Mouse (Mus musculus) CH12.LX (cell line): Measurements from ENCODE around the gene 4930469K13Rik. TPM values are rescaled to one million over a fixed set of nuclear protein-coding genes. Genes with fewer than 3 reads are reported as not detected.
A peak's percentile ranks its signal among the peaks of the same experiment; 100 is the strongest.

Source experiments
- DNase-seq: peaks from one replicate; pipeline ENCODE4 v3.0.0-alpha.2; 2013; ENCODE audit errors: extremely low read depth
- H3K27ac ChIP-seq: 2 replicates; pipeline ENCODE4 v1.5.1; 2012; ENCODE audit warnings: low read depth, mild to moderate bottlenecking, control low read depth, moderate library complexity; ENCODE audit not compliant: insufficient read depth
- H3K27me3 ChIP-seq: replicated peaks from 2 replicates; pipeline ENCODE3; 2012; ENCODE audit warnings: inconsistent platforms
- H3K36me3 ChIP-seq, 2 experiments: replicated peaks in 1 of 2; 2 replicates each; pipeline versions ENCODE3 to v1.6.1; 2012; ENCODE audit warnings: inconsistent platforms in 1 of 2, low read length in 1 of 2, mild to moderate bottlenecking in 1 of 2, mixed read lengths in 1 of 2, moderate library complexity in 1 of 2; ENCODE audit not compliant: control insufficient read depth in 1 of 2, insufficient read depth in 1 of 2
- H3K4me1 ChIP-seq, 2 experiments: 2 replicates each; pipeline ENCODE4 v1.6.1; 2012; ENCODE audit warnings: inconsistent platforms in 1 of 2, moderate library complexity in 1 of 2; ENCODE audit not compliant: insufficient read depth in 2 of 2, control insufficient read depth in 1 of 2
- H3K4me2 ChIP-seq: 2 replicates; pipeline ENCODE4 v1.6.1; 2012; ENCODE audit warnings: low read depth, mild to moderate bottlenecking, control low read depth; ENCODE audit not compliant: poor library complexity, insufficient read depth, severe bottlenecking
- H3K4me3 ChIP-seq, 3 experiments: fragments of 150-350 bp in 1 of 3; sonication (generic) in 1 of 3; replicated peaks in 1 of 3; 2 replicates each; pipeline versions ENCODE3 to v1.5.1; 2011 to 2012; ENCODE audit warnings: low read depth in 2 of 3, low read length in 2 of 3, mild to moderate bottlenecking in 2 of 3, moderate library complexity in 2 of 3, control low read depth in 1 of 3, improper control_type of control experiment in 1 of 3, inconsistent platforms in 1 of 3, mixed read lengths in 1 of 3; ENCODE audit not compliant: poor library complexity in 1 of 3
- H3K79me2 ChIP-seq: replicated peaks from 2 replicates; pipeline ENCODE4 v1.6.1; 2012; ENCODE audit warnings: mild to moderate bottlenecking, moderate library complexity; ENCODE audit not compliant: control insufficient read depth, poor library complexity, insufficient read depth, severe bottlenecking; ENCODE audit errors: extremely low read depth
- H3K9ac ChIP-seq: 2 replicates; pipeline ENCODE4 v1.6.1; 2012; ENCODE audit warnings: low read depth, mild to moderate bottlenecking, control low read depth, moderate library complexity; ENCODE audit not compliant: insufficient read depth
- H3K9me3 ChIP-seq: replicated peaks from 2 replicates; pipeline ENCODE3; 2012; ENCODE audit warnings: low read length, inconsistent platforms, mixed read lengths
- BHLHE40 ChIP-seq: IDR thresholded peaks from 2 replicates; pipeline ENCODE4 v1.6.1; 2011; ENCODE audit warnings: mild to moderate bottlenecking, low read depth, low read length, improper control_type of control experiment
- CHD1 ChIP-seq: IDR thresholded peaks from 2 replicates; pipeline ENCODE4 v1.6.1; 2012; ENCODE audit warnings: low read depth, low read length, improper control_type of control experiment, inconsistent platforms
- CHD2 ChIP-seq: IDR thresholded peaks from 2 replicates; pipeline ENCODE4 v1.6.1; 2011; ENCODE audit warnings: low read length, improper control_type of control experiment
- CTCF ChIP-seq, 2 experiments: IDR thresholded peaks in 1 of 2; conservative IDR thresholded peaks in 1 of 2; 2 replicates each; pipeline ENCODE4 v1.5.1; 2011 to 2012; ENCODE audit warnings: low read depth in 2 of 2, low read length in 2 of 2, improper control_type of control experiment in 1 of 2, inconsistent platforms in 1 of 2, mild to moderate bottlenecking in 1 of 2, moderate library complexity in 1 of 2
- ELF1 ChIP-seq: IDR thresholded peaks from 2 replicates; pipeline ENCODE4 v1.6.1; 2014; ENCODE audit warnings: low read depth, mild to moderate bottlenecking, inconsistent platforms, low read length, improper control_type of control experiment
- EP300 ChIP-seq: IDR thresholded peaks from 2 replicates; pipeline ENCODE4 v1.6.1; 2011; ENCODE audit warnings: low read length, improper control_type of control experiment
- ETS1 ChIP-seq: conservative IDR thresholded peaks from 2 replicates; pipeline ENCODE4 v1.6.1; 2012; ENCODE audit warnings: low read depth, mild to moderate bottlenecking, inconsistent platforms, low read length, improper control_type of control experiment, moderate library complexity
- GABPA ChIP-seq: IDR thresholded peaks from 2 replicates; pipeline ENCODE4 v1.6.1; 2012; ENCODE audit warnings: low read depth, low read length, improper control_type of control experiment, inconsistent platforms; ENCODE audit not compliant: insufficient replicate concordance
- HCFC1 ChIP-seq: IDR thresholded peaks from 2 replicates; pipeline ENCODE4 v1.6.1; 2012; ENCODE audit warnings: low read depth, mild to moderate bottlenecking, inconsistent platforms, low read length, improper control_type of control experiment
- IRF4 ChIP-seq: IDR thresholded peaks from 2 replicates; pipeline ENCODE4 v1.6.1; 2014; ENCODE audit warnings: low read depth, mild to moderate bottlenecking, inconsistent platforms, low read length, improper control_type of control experiment
- JUN ChIP-seq: IDR thresholded peaks from 2 replicates; pipeline ENCODE4 v1.6.1; 2011; ENCODE audit warnings: low read depth, mild to moderate bottlenecking, low read length, improper control_type of control experiment, moderate library complexity; ENCODE audit not compliant: insufficient read depth
- JUND ChIP-seq: conservative IDR thresholded peaks from 2 replicates; pipeline ENCODE4 v1.6.1; 2011; ENCODE audit warnings: low read depth, low read length, improper control_type of control experiment
- KAT2A ChIP-seq: IDR thresholded peaks from 2 replicates; pipeline ENCODE4 v1.6.1; 2012; ENCODE audit warnings: low read length, improper control_type of control experiment, inconsistent platforms; ENCODE audit not compliant: insufficient replicate concordance
- MAX ChIP-seq: IDR thresholded peaks from 2 replicates; pipeline ENCODE4 v1.6.1; 2011; ENCODE audit warnings: low read length, improper control_type of control experiment
- MAZ ChIP-seq: IDR thresholded peaks from 2 replicates; pipeline ENCODE4 v1.6.1; 2012; ENCODE audit warnings: low read depth, mild to moderate bottlenecking, inconsistent platforms, low read length, improper control_type of control experiment, moderate library complexity
- MEF2A ChIP-seq: IDR thresholded peaks from 2 replicates; pipeline ENCODE4 v1.6.1; 2014; ENCODE audit warnings: low read depth, mild to moderate bottlenecking, inconsistent platforms, low read length, improper control_type of control experiment, borderline replicate concordance
- MYC ChIP-seq: IDR thresholded peaks from 2 replicates; pipeline ENCODE4 v1.6.1; 2011; ENCODE audit warnings: low read depth, mild to moderate bottlenecking, improper control_type of control experiment, low read length
- NELFE ChIP-seq: IDR thresholded peaks from 2 replicates; pipeline ENCODE4 v1.6.1; 2011; ENCODE audit warnings: low read depth, low read length, improper control_type of control experiment
- NRF1 ChIP-seq: IDR thresholded peaks from 2 replicates; pipeline ENCODE4 v1.6.1; 2014; ENCODE audit warnings: low read depth, mild to moderate bottlenecking, inconsistent platforms, low read length, improper control_type of control experiment, moderate library complexity
- PAX5 ChIP-seq: IDR thresholded peaks from 2 replicates; pipeline ENCODE4 v1.6.1; 2012; ENCODE audit warnings: low read length, inconsistent platforms, mixed read lengths
- POLR2A ChIP-seq: IDR thresholded peaks from 2 replicates; pipeline ENCODE4 v1.6.1; 2011; ENCODE audit warnings: low read depth, mild to moderate bottlenecking, improper control_type of control experiment, low read length
- POLR2AphosphoS2 ChIP-seq: IDR thresholded peaks from 2 replicates; pipeline ENCODE4 v1.6.1; 2011; ENCODE audit warnings: low read depth, low read length, improper control_type of control experiment
- RAD21 ChIP-seq: IDR thresholded peaks from 2 replicates; pipeline ENCODE4 v1.6.1; 2011; ENCODE audit warnings: low read depth, mild to moderate bottlenecking, low read length, improper control_type of control experiment, moderate library complexity
- RCOR1 ChIP-seq: conservative IDR thresholded peaks from 2 replicates; pipeline ENCODE4 v1.6.1; 2012; ENCODE audit warnings: low read depth, mild to moderate bottlenecking, inconsistent platforms, low read length, improper control_type of control experiment
- SIN3A ChIP-seq: IDR thresholded peaks from 2 replicates; pipeline ENCODE4 v1.6.1; 2012; ENCODE audit warnings: low read length, improper control_type of control experiment, inconsistent platforms
- SMC3 ChIP-seq: IDR thresholded peaks from 2 replicates; pipeline ENCODE4 v1.6.1; 2011; ENCODE audit warnings: low read depth, low read length, improper control_type of control experiment
- TBP ChIP-seq: conservative IDR thresholded peaks from 2 replicates; pipeline ENCODE4 v1.6.1; 2011; ENCODE audit warnings: low read depth, low read length, improper control_type of control experiment
- TCF12 ChIP-seq: IDR thresholded peaks from 2 replicates; pipeline ENCODE4 v1.6.1; 2014; ENCODE audit warnings: low read depth, mild to moderate bottlenecking, inconsistent platforms, low read length, improper control_type of control experiment
- UBTF ChIP-seq: IDR thresholded peaks from 2 replicates; pipeline ENCODE4 v1.6.1; 2012; ENCODE audit warnings: low read depth, mild to moderate bottlenecking, inconsistent platforms, low read length, improper control_type of control experiment, moderate library complexity
- USF1 ChIP-seq: IDR thresholded peaks from 2 replicates; pipeline ENCODE4 v1.6.1; 2014; ENCODE audit warnings: low read depth, mild to moderate bottlenecking, inconsistent platforms, low read length, improper control_type of control experiment
- USF2 ChIP-seq: conservative IDR thresholded peaks from 2 replicates; pipeline ENCODE4 v1.6.1; 2011; ENCODE audit warnings: low read depth, low read length, improper control_type of control experiment
- ZNF384 ChIP-seq: IDR thresholded peaks from 2 replicates; pipeline ENCODE4 v1.6.1; 2012; ENCODE audit warnings: low read depth, low read length, improper control_type of control experiment, inconsistent platforms
- dilution Hi-C: fragments of 300-500 bp; cut with MboI; formaldehyde crosslinking; loops from 2 replicates; pipeline ENCODE4 v1.14.3; 2020; ENCODE audit warnings: low sequenced_read_pairs; ENCODE audit not compliant: extremely low pct_unique_long_range_greater_than_20kb, extremely low pct_ligation_motif_present
- in situ Hi-C: fragments of 300-500 bp; cut with MboI; formaldehyde crosslinking; loops from 3 replicates; pipeline ENCODE4 v1.14.3; 2019; ENCODE audit warnings: low sequenced_read_pairs, low pct_ligation_motif_present, low pct_unique_long_range_greater_than_20kb, mixed read lengths
- polyA plus RNA-seq: library from polyadenylated mRNA; unstranded; fragments of >175 nt; gene quantifications from 2 replicates; pipeline ENCODE4 v1.2.1, GENCODE M21; 2012; ENCODE audit warnings: low read depth; ENCODE audit not compliant: insufficient read length
- total RNA-seq, 2 experiments: library from RNA; depleted of rRNA; stranded (reverse); fragments of 300-350 nt in 1 of 2; fragments of >200 nt in 1 of 2; gene quantifications; 2 replicates each; pipeline ENCODE4 v1.2.3; 2012 to 2014

Gene 4930469K13Rik
- total and polyA plus RNA-seq, 3 experiments: not detected

- TF ChIP-seq MEF2A (no peak; the same call in 1 of the 2 replicates), CHD2 (peak; percentile 15; the same call in 1 of the 2 replicates), JUND (no peak), MAX (peak; percentile 52; the same call in 1 of the 2 replicates), MYC (no peak; the same call in 1 of the 2 replicates), PAX5 (no peak), RAD21 (no peak), NRF1 (no peak), USF1 (no peak), ELF1 (0 out of 2 replicates have a peak, but pooled peaks have one; percentile 36)
Observed at GRCm38 (mm10) chr11:34009316-34010087, 88.9 kb downstream of the 4930469K13Rik start (continued).

- peak overlapping the region; percentile 40 to 51 (median 46) for H3K4me3 ChIP-seq
- in situ Hi-C loops: loop anchor here (10.0 kb wide), 1 partner anchor 66 kb away; no protein-coding TSS in a partner anchor
- H3K4me2 ChIP-seq: peak overlapping the region; percentile 75
- dilution Hi-C loops: no loop called here
- peak overlapping the region; percentile 89 for H3K27ac ChIP-seq
- no peaks in the 10 kb centered on the region for H3K27me3 ChIP-seq
- DNase-seq: peak; percentile 94
- H3K36me3 ChIP-seq: no peaks in the 10 kb centered on the region
- H3K9ac ChIP-seq: peak overlapping the region; percentile 96
- H3K9me3 ChIP-seq: peaks cover 5% of the 10 kb centered on the region
- TF ChIP-seq CTCF (conservative IDR thresholded peaks at IDR 0.05 in 1 of 2, IDR thresholded peaks at IDR 0.05 in 1 of 2; ENCODE audit: low read depth in 2 of 2, low read length in 2 of 2) (peak; percentile 89 to 98), BHLHE40 (peak; percentile 44), NELFE (no peak), UBTF (no peak), RAD21 (peak; percentile 82), POLR2A (0 out of 2 replicates have a peak, but pooled peaks have one; percentile 14), CHD2 (no peak), JUND (peak; percentile 58), ETS1 (peak; percentile 60; the same call in 1 of the 2 replicates), EP300 (peak; percentile 51; the same call in 1 of the 2 replicates), SMC3 (peak; percentile 95), MAZ (0 out of 2 replicates have a peak, but pooled peaks have one; percentile 44), MYC (peak; percentile 72), RCOR1 (no peak), ZNF384 (no peak), GABPA (no peak), SIN3A (peak; percentile 67; the same call in 1 of the 2 replicates), JUN (no peak), MEF2A (peak; percentile 36; the same call in 1 of the 2 replicates), TCF12 (peak; percentile 69; the same call in 1 of the 2 replicates), USF2 (peak; percentile 16), POLR2AphosphoS2 (no peak), IRF4 (peak; percentile 57; the same call in 1 of the 2 replicates), KAT2A (0 out of 2 replicates have a peak, but pooled peaks have one; percentile 10), HCFC1 (peak; percentile 39; the same call in 1 of the 2 replicates), TBP (0 out of 2 replicates have a peak, but pooled peaks have one; percentile 20), CHD1 (0 out of 2 replicates have a peak, but pooled peaks have one; percentile 34)
- H3K79me2 ChIP-seq: no peaks in the 10 kb centered on the region
- peaks cover 25 to 51% of the 10 kb centered on the region in 2 experiments for H3K4me1 ChIP-seq
Observed at GRCm38 (mm10) chr11:34008702-34009101, 89.7 kb downstream of the 4930469K13Rik start.
